Mouse (Mus musculus): ENCODE data around the gene Casq2. TPM values are rescaled to one million over a fixed set of nuclear protein-coding genes. Genes with fewer than 3 reads are reported as not detected.
A peak's percentile ranks its signal among the peaks of the same experiment; 100 is the strongest.

The Casq2 gene
- polyA plus RNA-seq, 1 experiment from 2014 or later = 0.31 TPM

DNA sequence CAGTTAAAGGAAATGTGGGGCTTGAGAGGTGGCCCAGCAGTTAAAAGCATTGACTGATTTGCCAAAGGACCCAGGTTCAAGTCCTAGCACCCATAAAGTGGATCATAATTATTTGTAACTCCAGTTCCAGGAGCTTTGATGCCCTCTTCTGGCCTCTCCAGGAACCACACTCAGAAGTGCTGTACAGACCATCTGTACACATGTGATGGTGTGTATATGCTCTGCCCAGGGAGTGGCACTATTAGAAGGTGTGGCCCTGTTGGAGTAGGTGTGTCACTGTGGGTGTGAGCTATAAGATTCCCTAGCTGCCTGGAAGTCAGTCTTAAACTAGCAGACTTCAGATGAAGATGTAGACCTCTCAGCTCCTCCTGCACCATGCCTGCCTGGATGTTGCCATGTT lies 34.7 kb downstream of the Casq2 start:
- H3K27ac ChIP-seq = no peak overlapping the region
- H3K27me3 ChIP-seq = no peaks in the 10 kb centered on the region
- no peaks in the 10 kb centered on the region for H3K36me3 ChIP-seq
- no peak for ATAC-seq
- H3K4me3 ChIP-seq (replicated peaks) = no peak overlapping the region
- no peaks in the 10 kb centered on the region for H3K9me3 ChIP-seq
- H3K4me1 ChIP-seq (replicated peaks) = no peaks in the 10 kb centered on the region
- no peak overlapping the region for H3K4me2 ChIP-seq (replicated peaks)
- no peak overlapping the region for H3K9ac ChIP-seq (replicated peaks)

DNA sequence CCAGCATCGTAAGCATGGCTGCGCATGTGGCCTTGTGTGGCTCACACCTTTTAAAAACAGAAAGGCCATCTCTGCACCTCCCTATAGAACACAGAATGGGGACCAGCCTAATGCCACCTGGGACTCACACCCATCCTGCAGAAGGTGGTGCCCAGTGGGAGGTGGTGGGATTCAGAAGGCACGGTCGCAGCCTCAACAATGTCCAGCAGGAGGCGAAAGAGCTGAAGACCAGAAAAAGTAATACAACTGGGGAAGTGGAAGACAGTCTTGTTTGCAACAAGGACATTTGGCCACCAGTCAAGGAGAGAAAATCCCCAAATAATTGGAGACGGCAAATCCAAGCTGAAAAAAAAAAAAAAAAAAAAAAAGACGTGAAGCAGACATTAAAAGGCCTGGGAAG lies 35.8 kb downstream of the Casq2 start:
- Histone ChIP-seq H3K4me2 (replicated peaks) (no peak overlapping the region), H3K27ac (no peak overlapping the region), H3K27me3 (no peaks in the 10 kb centered on the region), H3K9me3 (no peaks in the 10 kb centered on the region), H3K36me3 (no peaks in the 10 kb centered on the region), H3K4me3 (replicated peaks) (no peak overlapping the region), H3K4me1 (replicated peaks) (no peaks in the 10 kb centered on the region), H3K9ac (replicated peaks) (no peak overlapping the region)
- no peak for ATAC-seq
- WGBS = 70% methylated on average over 7 of the region's 7 CpGs

DNA sequence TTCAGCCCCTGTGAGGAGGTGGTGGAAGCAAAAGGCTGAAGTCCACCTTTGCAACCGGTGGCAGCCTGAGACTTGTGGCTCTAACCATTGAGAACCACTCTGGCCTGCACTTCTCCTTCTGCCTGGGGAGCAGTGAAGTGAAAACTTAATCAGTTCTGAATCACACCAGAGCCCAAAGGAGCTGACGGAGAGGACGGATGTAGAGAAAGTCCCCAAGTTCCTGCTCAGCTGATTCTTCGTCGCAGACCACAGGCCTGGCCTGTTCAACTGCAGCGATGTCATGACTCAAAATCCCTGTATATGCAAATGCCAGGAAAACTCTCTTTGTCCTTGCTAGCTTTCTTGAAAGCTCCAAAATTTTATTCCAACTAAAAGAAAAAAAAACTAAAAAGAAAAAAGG lies 37.4 kb downstream of the Casq2 start:
- 73% methylated on average over 6 of the region's 6 CpGs for WGBS
- Histone ChIP-seq H3K27me3 (no peaks in the 10 kb centered on the region), H3K27ac (no peak overlapping the region), H3K4me3 (replicated peaks) (no peak overlapping the region), H3K4me1 (replicated peaks) (no peaks in the 10 kb centered on the region), H3K4me2 (replicated peaks) (no peak overlapping the region), H3K9me3 (no peaks in the 10 kb centered on the region), H3K36me3 (no peaks in the 10 kb centered on the region), H3K9ac (replicated peaks) (no peak overlapping the region)
- ATAC-seq = no peak

DNA sequence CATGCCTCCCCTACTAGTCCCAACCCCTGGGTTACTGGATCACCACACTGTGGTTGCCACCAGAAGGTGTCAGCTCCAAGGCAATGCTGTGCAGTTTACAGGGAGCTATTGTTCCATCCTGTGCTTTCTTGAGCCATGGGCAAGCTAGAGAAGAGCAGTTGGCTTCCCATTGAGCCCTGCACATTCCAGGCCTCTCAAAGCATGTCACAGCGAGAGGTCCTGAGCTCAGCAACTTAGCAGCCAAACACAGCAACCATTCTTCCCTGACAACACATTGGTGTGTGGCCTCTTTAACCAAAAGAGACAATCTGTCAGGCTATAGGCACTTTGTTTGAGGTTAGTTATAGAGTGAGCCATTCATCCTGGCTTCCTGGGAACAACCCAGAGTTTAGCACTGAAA lies 39.3 kb downstream of the Casq2 start:
- Histone ChIP-seq H3K4me2 (replicated peaks) (no peak overlapping the region), H3K9ac (replicated peaks) (no peak overlapping the region), H3K27me3 (no peaks in the 10 kb centered on the region), H3K36me3 (no peaks in the 10 kb centered on the region), H3K4me3 (replicated peaks) (no peak overlapping the region), H3K27ac (no peak overlapping the region), H3K9me3 (no peaks in the 10 kb centered on the region), H3K4me1 (replicated peaks) (no peaks in the 10 kb centered on the region)
- no peak for ATAC-seq
- 28% methylated on average over 1 of the region's 1 CpGs for WGBS

DNA sequence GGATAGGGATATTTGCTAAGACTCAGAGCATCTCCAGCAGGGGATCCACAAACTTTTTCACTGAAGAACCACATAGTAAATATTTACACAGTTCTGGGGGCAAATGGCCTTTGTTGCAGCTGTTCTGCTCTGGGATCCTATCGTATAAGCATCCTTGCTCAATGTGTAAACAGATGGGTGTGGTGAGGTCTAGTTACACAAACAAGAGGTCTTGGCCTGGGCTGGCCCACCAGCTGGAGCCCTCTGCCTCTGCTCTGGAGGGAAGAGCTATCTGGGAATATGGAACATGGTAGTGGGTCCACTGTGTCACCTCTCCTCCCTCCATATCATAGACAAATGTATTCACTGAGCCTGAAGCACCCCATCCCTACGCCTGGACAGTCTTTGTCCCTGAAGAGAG lies 40.9 kb downstream of the Casq2 start:
- ATAC-seq = no peak
- Histone ChIP-seq H3K9ac (replicated peaks) (no peak overlapping the region), H3K27ac (no peak overlapping the region), H3K36me3 (no peaks in the 10 kb centered on the region), H3K4me1 (replicated peaks) (peaks cover 3% of the 10 kb centered on the region; the same call in 1 of the 2 replicates), H3K4me2 (replicated peaks) (no peak overlapping the region), H3K9me3 (no peaks in the 10 kb centered on the region), H3K4me3 (replicated peaks) (no peak overlapping the region), H3K27me3 (no peaks in the 10 kb centered on the region)
- WGBS = 80% methylated on average over 2 of the region's 2 CpGs

DNA sequence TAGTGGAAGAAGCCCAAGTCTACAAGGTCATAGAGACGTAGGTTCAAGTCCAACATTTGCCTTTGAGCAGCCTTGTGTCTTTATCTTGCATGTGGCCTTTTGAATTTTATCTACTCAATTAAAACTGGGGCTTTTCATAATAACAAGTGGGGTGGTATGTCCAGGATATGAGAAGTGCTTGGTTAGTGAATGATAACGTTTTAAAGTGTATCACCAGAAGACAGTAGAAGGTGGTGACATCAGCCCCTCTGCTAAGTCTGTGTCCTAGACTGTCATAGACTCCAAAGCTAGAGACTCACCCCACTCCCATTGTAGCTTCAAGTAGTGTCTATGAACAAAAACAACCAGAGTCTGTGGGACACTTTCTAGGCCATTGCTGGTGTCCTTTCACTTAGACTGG lies 42.0 kb downstream of the Casq2 start:
- no peak overlapping the region for H3K9ac ChIP-seq (replicated peaks)
- peaks cover 3% of the 10 kb centered on the region; the same call in 1 of the 2 replicates for H3K4me1 ChIP-seq (replicated peaks)
- H3K36me3 ChIP-seq = no peaks in the 10 kb centered on the region
- WGBS = 92% methylated on average over 2 of the region's 2 CpGs
- no peak overlapping the region for H3K4me2 ChIP-seq (replicated peaks)
- no peaks in the 10 kb centered on the region for H3K9me3 ChIP-seq
- no peaks in the 10 kb centered on the region for H3K27me3 ChIP-seq
- no peak overlapping the region for H3K4me3 ChIP-seq (replicated peaks)
- ATAC-seq = no peak
- H3K27ac ChIP-seq = no peak overlapping the region

DNA sequence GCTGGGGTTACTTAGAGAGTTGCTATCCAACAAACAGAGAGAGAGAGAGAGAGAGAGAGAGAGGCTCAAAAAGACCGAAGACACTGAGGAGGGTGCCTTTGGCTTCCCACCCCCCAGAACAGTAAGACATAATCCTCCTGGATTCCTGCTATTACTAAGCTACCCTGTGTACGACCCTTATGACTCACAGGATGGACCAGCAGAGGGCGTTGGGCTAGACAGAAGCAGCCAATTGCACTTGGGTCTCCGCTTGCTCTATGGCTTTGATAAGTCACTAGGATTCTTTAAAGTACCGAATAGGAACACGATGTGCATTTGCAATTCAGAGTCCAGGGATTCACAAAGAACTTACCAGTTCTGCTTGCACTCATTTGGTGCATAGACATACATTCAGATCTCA lies 44.3 kb downstream of the Casq2 start:
- Histone ChIP-seq H3K36me3 (no peaks in the 10 kb centered on the region), H3K9ac (replicated peaks) (no peak overlapping the region), H3K27me3 (no peaks in the 10 kb centered on the region), H3K4me3 (replicated peaks) (no peak overlapping the region), H3K4me2 (replicated peaks) (no peak overlapping the region), H3K4me1 (replicated peaks) (peaks cover 6% of the 10 kb centered on the region), H3K9me3 (no peaks in the 10 kb centered on the region), H3K27ac (no peak overlapping the region)
- ATAC-seq = no peak
- 69% methylated on average over 6 of the region's 6 CpGs for WGBS

DNA sequence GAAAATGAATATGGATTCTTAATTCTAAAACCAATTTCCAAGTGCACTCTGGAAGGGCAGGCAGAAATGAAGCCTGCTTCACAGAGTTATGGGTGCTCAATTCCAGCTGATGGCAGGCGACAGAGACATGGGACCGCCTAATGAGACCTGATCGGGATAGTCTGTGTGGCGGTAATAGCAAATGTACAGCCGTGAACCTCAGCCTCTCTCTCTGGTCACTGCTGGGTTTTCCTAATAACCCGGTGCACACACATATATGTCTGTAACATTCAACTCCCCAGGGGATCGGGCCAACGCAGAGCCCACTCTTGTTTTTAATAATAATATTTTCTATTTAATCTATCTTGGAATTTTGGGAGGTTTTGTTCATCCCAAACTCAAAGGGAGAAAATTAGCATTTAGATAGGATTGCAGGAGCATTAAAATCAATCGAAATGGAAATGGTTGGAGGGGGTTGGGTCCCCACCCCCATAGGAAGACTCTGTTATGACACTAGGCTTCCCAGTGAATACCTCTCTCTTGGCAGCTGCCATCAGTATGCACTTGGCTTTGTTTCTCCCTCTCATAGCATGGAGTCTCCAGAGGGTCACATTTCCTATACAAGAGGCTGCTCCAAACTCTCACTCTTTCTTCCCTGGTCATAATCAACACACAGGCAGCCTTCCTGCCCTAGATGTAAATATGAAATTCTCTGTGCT lies 45.6 kb downstream of the Casq2 start:
- Histone ChIP-seq H3K4me2 (replicated peaks) (no peak overlapping the region), H3K9ac (replicated peaks) (no peak overlapping the region), H3K36me3 (no peaks in the 10 kb centered on the region), H3K4me1 (replicated peaks) (peaks cover 16% of the 10 kb centered on the region), H3K9me3 (no peaks in the 10 kb centered on the region), H3K4me3 (replicated peaks) (no peak overlapping the region), H3K27me3 (peaks cover under 1% of the 10 kb centered on the region; the same call in 1 of the 2 replicates), H3K27ac (peak overlapping the region; percentile 36; the same call in 1 of the 2 replicates)
- ATAC-seq = peak; percentile 76
- 79% methylated on average over 9 of the region's 9 CpGs for WGBS

DNA sequence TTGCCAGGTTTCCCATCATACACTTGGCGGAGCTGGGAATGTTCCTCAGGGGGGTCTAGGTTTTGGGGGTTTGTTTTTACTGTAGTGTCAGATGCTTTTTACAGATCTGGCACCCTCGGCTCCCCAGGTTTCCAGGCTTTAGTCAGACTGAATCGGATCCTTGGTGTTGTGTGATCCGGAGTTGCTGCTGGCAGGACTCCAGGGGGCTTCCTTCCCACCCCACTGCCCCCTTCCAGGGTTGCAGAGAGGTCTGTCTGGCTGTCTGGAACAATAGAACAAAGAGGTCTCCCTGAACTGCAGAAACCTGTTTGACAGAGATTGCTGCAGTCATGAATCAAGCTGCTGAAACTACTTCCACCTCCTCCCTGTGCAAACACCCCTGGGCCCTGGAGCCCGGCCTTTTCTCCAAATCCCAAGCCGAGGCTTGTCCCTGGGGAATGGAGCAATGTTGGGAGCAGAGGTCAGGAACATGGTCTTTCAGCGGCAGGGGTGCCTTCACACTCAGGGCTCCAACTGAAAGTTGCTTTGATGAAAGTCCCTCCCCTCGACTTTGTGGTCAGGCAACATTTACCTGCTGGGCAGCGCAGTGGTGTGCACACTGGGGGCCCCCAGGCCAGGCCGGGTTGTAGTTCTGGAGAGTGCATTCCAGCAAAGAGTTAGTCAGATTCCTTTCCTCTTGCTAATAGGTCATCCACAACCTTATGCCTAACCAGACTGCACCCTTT lies 49.3 kb downstream of the Casq2 start:
- 30% methylated on average over 10 of the region's 10 CpGs for WGBS
- H3K9me3 ChIP-seq = no peaks in the 10 kb centered on the region
- no peaks in the 10 kb centered on the region for H3K36me3 ChIP-seq
- H3K4me2 ChIP-seq (replicated peaks) = no peak overlapping the region
- H3K4me3 ChIP-seq (replicated peaks) = no peak overlapping the region
- H3K27ac ChIP-seq = no peak overlapping the region
- no peak overlapping the region for H3K9ac ChIP-seq (replicated peaks)
- H3K27me3 ChIP-seq = peaks cover 3% of the 10 kb centered on the region; the same call in 1 of the 2 replicates
- no peak for ATAC-seq
- H3K4me1 ChIP-seq (replicated peaks) = peaks cover 20% of the 10 kb centered on the region

DNA sequence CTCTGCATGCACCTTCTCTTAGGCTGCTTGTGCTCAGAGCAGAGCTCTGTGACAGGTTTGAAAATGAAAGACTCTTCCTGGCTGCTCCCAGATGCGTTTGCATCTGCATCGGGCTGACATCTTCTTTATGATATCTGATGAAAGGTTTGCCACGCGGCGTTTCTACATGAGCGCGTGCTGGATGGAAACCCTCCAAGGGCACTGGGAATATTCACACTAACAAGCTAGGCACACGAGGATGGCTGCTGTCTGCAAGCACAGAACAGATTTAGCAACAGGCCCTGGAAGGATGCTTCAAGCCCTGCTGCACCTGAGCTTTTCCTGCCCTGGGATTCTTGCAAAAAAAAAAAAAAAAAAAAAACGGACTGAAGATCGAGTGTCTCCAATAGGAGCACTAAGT lies 50.9 kb downstream of the Casq2 start:
- Histone ChIP-seq H3K9ac (replicated peaks) (no peak overlapping the region), H3K36me3 (no peaks in the 10 kb centered on the region), H3K27ac (peak overlapping the region; percentile 44; the same call in 1 of the 2 replicates), H3K4me2 (replicated peaks) (no peak overlapping the region), H3K4me1 (replicated peaks) (peaks cover 18% of the 10 kb centered on the region), H3K27me3 (peaks cover 3% of the 10 kb centered on the region; the same call in 1 of the 2 replicates), H3K4me3 (replicated peaks) (no peak overlapping the region), H3K9me3 (no peaks in the 10 kb centered on the region)
- peak; percentile 51 for ATAC-seq
- WGBS = 77% methylated on average over 10 of the region's 10 CpGs

DNA sequence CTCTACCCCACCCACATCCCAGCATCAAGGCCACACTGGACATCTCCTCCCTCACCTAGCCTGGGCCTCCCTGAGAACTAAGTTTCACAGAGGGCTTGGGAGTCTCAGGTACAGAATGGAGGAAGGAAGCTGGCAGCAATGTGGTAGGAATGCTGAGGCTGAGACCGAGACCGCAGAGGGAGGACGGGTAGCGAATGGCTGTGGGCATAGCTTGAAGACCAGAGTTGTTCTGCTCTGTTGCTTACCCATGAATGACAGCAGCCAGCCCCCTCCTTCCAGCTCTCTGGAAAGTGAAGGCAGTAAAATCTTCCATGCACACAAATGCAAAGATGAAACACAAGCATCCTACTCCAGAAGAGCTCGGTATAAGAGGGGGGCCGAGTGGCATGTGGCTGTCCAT lies 52.7 kb downstream of the Casq2 start:
- Histone ChIP-seq H3K27me3 (peaks cover 3% of the 10 kb centered on the region; the same call in 1 of the 2 replicates), H3K27ac (no peak overlapping the region), H3K9me3 (no peaks in the 10 kb centered on the region), H3K4me2 (replicated peaks) (no peak overlapping the region), H3K9ac (replicated peaks) (no peak overlapping the region), H3K36me3 (no peaks in the 10 kb centered on the region), H3K4me3 (replicated peaks) (no peak overlapping the region), H3K4me1 (replicated peaks) (peaks cover 18% of the 10 kb centered on the region)
- 39% methylated on average over 6 of the region's 6 CpGs for WGBS
- no peak for ATAC-seq

DNA sequence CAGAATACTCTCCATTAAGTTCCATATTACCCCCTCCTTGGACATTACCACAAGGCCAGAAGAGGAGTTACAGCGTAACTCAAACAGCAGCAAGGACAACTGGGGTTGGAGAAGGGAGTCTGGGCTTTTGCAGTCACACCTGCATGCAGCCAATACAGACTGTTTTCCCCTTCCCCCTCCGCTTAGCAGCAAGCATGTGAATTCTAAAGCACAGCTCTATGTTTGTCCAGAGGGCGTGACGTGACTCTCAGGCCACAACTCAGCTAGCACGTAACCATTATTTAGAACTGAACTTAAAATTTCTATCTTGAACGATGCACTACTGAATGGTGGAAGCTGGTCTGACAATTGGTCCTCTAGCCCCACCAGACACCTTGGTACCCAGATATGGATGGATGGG lies 54.4 kb downstream of the Casq2 start:
- H3K4me1 ChIP-seq (replicated peaks) = peaks cover 13% of the 10 kb centered on the region
- no peaks in the 10 kb centered on the region for H3K36me3 ChIP-seq
- no peak overlapping the region for H3K27ac ChIP-seq
- WGBS = 88% methylated on average over 6 of the region's 6 CpGs
- H3K27me3 ChIP-seq = peaks cover 7% of the 10 kb centered on the region; the same call in 1 of the 2 replicates
- no peak overlapping the region for H3K9ac ChIP-seq (replicated peaks)
- H3K4me2 ChIP-seq (replicated peaks) = no peak overlapping the region
- H3K4me3 ChIP-seq (replicated peaks) = no peak overlapping the region
- H3K9me3 ChIP-seq = no peaks in the 10 kb centered on the region
- no peak for ATAC-seq

All from midbrain, embryonic 13.5 days (tissue).